Mouse (Mus musculus): ENCODE measurements around the gene Rfesd. TPM values are rescaled to one million over a fixed set of nuclear protein-coding genes. Genes with fewer than 3 reads are reported as not detected.
A peak's percentile ranks its signal among the peaks of the same experiment; 100 is the strongest.

Rfesd gene
- polyA plus RNA-seq, 1 experiment from 2014 or later = 18.4 TPM

GRCm38 (mm10) chr13:75988096-75988495, 30.4 kb downstream of the Rfesd start:
- Histone ChIP-seq H3K4me2 (no peak overlapping the region), H3K4me1 (ENCODE audit: insufficient read depth) (no peaks in the 10 kb centered on the region), H3K9ac (no peak overlapping the region), H3K27me3 (ENCODE audit: insufficient read depth, low read length) (no peaks in the 10 kb centered on the region), H3K27ac (ENCODE audit: low read depth) (no peak overlapping the region), H3K9me3 (ENCODE audit: low read depth, low read length) (no peaks in the 10 kb centered on the region), H3K4me3 (ENCODE audit: low read depth, low read length) (no peak overlapping the region), H3K36me3 (ENCODE audit: insufficient read depth) (no peaks in the 10 kb centered on the region)
- no peak for ATAC-seq (ENCODE audit: insufficient read depth)
- peak; percentile 7 for DNase-seq
- no peak for TF ChIP-seq CTCF (IDR thresholded peaks at IDR 0.05; ENCODE audit: low read depth)
- WGBS = 72% methylated on average over 1 of the region's 1 CpGs

- no peak overlapping the region for H3K4me3 ChIP-seq (ENCODE audit: low read depth, low read length)
- H3K27ac ChIP-seq (ENCODE audit: low read depth) = no peak overlapping the region
- no peaks in the 10 kb centered on the region for H3K9me3 ChIP-seq (ENCODE audit: low read depth, low read length)
- no peaks in the 10 kb centered on the region for H3K27me3 ChIP-seq (ENCODE audit: insufficient read depth, low read length)
- no peaks in the 10 kb centered on the region for H3K36me3 ChIP-seq (ENCODE audit: insufficient read depth)
- ATAC-seq (ENCODE audit: insufficient read depth) (no peak), DNase-seq (peak; percentile 29)
- TF ChIP-seq CTCF (IDR thresholded peaks at IDR 0.05; ENCODE audit: low read depth) = peak; percentile 36
- H3K9ac ChIP-seq = no peak overlapping the region
- H3K4me2 ChIP-seq = no peak overlapping the region
- H3K4me1 ChIP-seq (ENCODE audit: insufficient read depth) = no peaks in the 10 kb centered on the region
Measured at GRCm38 (mm10) chr13:75981901-75982300, 36.6 kb downstream of the Rfesd start.

GRCm38 (mm10) chr13:75976649-75977048, 41.9 kb downstream of the Rfesd start:
- WGBS = 47% methylated on average over 2 of the region's 2 CpGs
- Histone ChIP-seq H3K4me1 (ENCODE audit: insufficient read depth) (no peaks in the 10 kb centered on the region), H3K9ac (no peak overlapping the region), H3K27ac (ENCODE audit: low read depth) (no peak overlapping the region), H3K36me3 (ENCODE audit: insufficient read depth) (no peaks in the 10 kb centered on the region), H3K4me2 (no peak overlapping the region), H3K27me3 (ENCODE audit: insufficient read depth, low read length) (no peaks in the 10 kb centered on the region), H3K9me3 (ENCODE audit: low read depth, low read length) (no peaks in the 10 kb centered on the region), H3K4me3 (ENCODE audit: low read depth, low read length) (no peak overlapping the region)
- no peak for TF ChIP-seq CTCF (IDR thresholded peaks at IDR 0.05; ENCODE audit: low read depth)
- ATAC-seq (ENCODE audit: insufficient read depth) (no peak), DNase-seq (no peak)

- Histone ChIP-seq H3K36me3 (ENCODE audit: insufficient read depth) (no peaks in the 10 kb centered on the region), H3K27ac (ENCODE audit: low read depth) (no peak overlapping the region), H3K9ac (no peak overlapping the region), H3K4me1 (ENCODE audit: insufficient read depth) (no peaks in the 10 kb centered on the region), H3K4me2 (no peak overlapping the region), H3K4me3 (ENCODE audit: low read depth, low read length) (no peak overlapping the region), H3K27me3 (ENCODE audit: insufficient read depth, low read length) (no peaks in the 10 kb centered on the region), H3K9me3 (ENCODE audit: low read depth, low read length) (no peaks in the 10 kb centered on the region)
- TF ChIP-seq CTCF (IDR thresholded peaks at IDR 0.05; ENCODE audit: low read depth) = no peak
- no peak for DNase-seq
- ATAC-seq (ENCODE audit: insufficient read depth) = no peak
- 58% methylated on average over 2 of the region's 2 CpGs for WGBS
Measured at GRCm38 (mm10) chr13:75976218-75976617, 42.3 kb downstream of the Rfesd start.

GRCm38 (mm10) chr13:75975629-75976028, 42.9 kb downstream of the Rfesd start:
- H3K9ac ChIP-seq = no peak overlapping the region
- 61% methylated on average over 1 of the region's 1 CpGs for WGBS

DNA sequence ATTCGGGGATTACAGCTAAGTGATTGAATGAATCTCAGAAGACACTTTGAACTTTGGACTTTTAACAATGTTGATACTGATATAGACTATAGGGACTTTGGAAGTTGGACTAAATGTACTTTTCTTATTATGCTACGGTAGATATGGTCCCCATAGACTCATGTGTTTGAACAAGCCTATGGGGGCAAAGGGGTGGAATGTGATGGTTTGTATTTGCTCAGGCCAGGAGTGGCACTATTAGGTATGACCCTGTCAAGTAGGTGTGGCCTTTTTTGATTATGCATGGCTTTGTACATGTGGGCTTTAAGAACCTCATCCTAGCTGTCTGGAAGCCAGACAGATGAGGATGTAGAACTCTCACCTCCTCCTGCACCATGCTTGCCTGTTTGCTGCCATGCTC, 44.0 kb downstream of the Rfesd start:
- H3K36me3 ChIP-seq (ENCODE audit: insufficient read depth) = no peaks in the 10 kb centered on the region
- no peaks in the 10 kb centered on the region for H3K4me1 ChIP-seq (ENCODE audit: insufficient read depth)
- no peak for TF ChIP-seq CTCF (IDR thresholded peaks at IDR 0.05; ENCODE audit: low read depth)
- H3K4me2 ChIP-seq = no peak overlapping the region
- H3K27me3 ChIP-seq (ENCODE audit: insufficient read depth, low read length) = no peaks in the 10 kb centered on the region
- H3K9me3 ChIP-seq (ENCODE audit: low read depth, low read length) = no peaks in the 10 kb centered on the region
- no peak overlapping the region for H3K27ac ChIP-seq (ENCODE audit: low read depth)
- H3K9ac ChIP-seq = no peak overlapping the region
- ATAC-seq (ENCODE audit: insufficient read depth) (no peak), DNase-seq (no peak)
- 59% methylated on average over 2 of the region's 2 CpGs for WGBS
- no peak overlapping the region for H3K4me3 ChIP-seq (ENCODE audit: low read depth, low read length)

More at GRCm38 (mm10) chr13:75975629-75976028, 42.9 kb downstream of the Rfesd start:
- no peaks in the 10 kb centered on the region for H3K4me1 ChIP-seq (ENCODE audit: insufficient read depth)
- ATAC-seq (ENCODE audit: insufficient read depth) (no peak), DNase-seq (no peak)
- TF ChIP-seq CTCF (IDR thresholded peaks at IDR 0.05; ENCODE audit: low read depth) = no peak
- H3K27me3 ChIP-seq (ENCODE audit: insufficient read depth, low read length) = no peaks in the 10 kb centered on the region
- H3K27ac ChIP-seq (ENCODE audit: low read depth) = no peak overlapping the region
- H3K36me3 ChIP-seq (ENCODE audit: insufficient read depth) = no peaks in the 10 kb centered on the region
- H3K9me3 ChIP-seq (ENCODE audit: low read depth, low read length) = no peaks in the 10 kb centered on the region
- H3K4me2 ChIP-seq = no peak overlapping the region
- no peak overlapping the region for H3K4me3 ChIP-seq (ENCODE audit: low read depth, low read length)

GRCm38 (mm10) chr13:75966850-75967249, 51.7 kb downstream of the Rfesd start, which contains the start of gene Spata9:
TSS of gene Spata9 (plus strand) at chr13:75967150.
- Histone ChIP-seq H3K9ac (no peak within 1 kb of the TSS), H3K9me3 (ENCODE audit: low read depth, low read length) (no peaks in the 10 kb centered on the region), H3K27me3 (ENCODE audit: insufficient read depth, low read length) (no peaks in the 10 kb centered on the region), H3K4me2 (no peak within 1 kb of the TSS), H3K27ac (ENCODE audit: low read depth) (no peak within 1 kb of the TSS), H3K36me3 (ENCODE audit: insufficient read depth) (no peaks in the 10 kb centered on the region), H3K4me3 (ENCODE audit: low read depth, low read length) (no peak within 1 kb of the TSS), H3K4me1 (ENCODE audit: insufficient read depth) (no peaks in the 10 kb centered on the region)
- 78% methylated on average over 1 of the region's 1 CpGs for WGBS
- TF ChIP-seq CTCF (IDR thresholded peaks at IDR 0.05; ENCODE audit: low read depth) = no peak
- no peak for ATAC-seq (ENCODE audit: insufficient read depth)
- no peak for DNase-seq

Data from lung, embryonic 14.5 days (tissue).